Comparison of ENCODE assay signal across 8 mouse cellular contexts in genomic region chr10:127511634-127512306, GRCm38 (mm10). TPM values are rescaled to one million over a fixed set of nuclear protein-coding genes. Genes with fewer than 3 reads are reported as not detected.
DNase-seq lines count a peak whose midpoint lies in the region; ATAC-seq lines count a peak whose summit lies in the region.

No protein-coding gene starts in this region.

- peak overlapping the region; percentile 82 for H3K4me2 ChIP-seq in kidney, embryonic 16.5 days (replicated peaks; ENCODE audit: low read depth, low read length)
- peak overlapping the region; percentile 96 for H3K4me2 ChIP-seq in embryonic facial prominence, embryonic 15.5 days (replicated peaks)
- H3K4me2 ChIP-seq in hindbrain, embryonic 15.5 days: peak overlapping the region; percentile 97
- H3K4me2 ChIP-seq in limb, embryonic 13.5 days (replicated peaks): peak overlapping the region; percentile 84
- H3K4me2 ChIP-seq in neural tube, embryonic 12.5 days (replicated peaks): peak overlapping the region; percentile 76

- peaks cover 79% of the 10 kb centered on the region for H3K4me1 ChIP-seq in kidney, embryonic 16.5 days (ENCODE audit: insufficient read depth, low read length)
- H3K4me1 ChIP-seq in embryonic facial prominence, embryonic 15.5 days: peaks cover 90% of the 10 kb centered on the region
- peaks cover 91% of the 10 kb centered on the region for H3K4me1 ChIP-seq in hindbrain, embryonic 15.5 days (replicated peaks)
- peaks cover 82% of the 10 kb centered on the region for H3K4me1 ChIP-seq in limb, embryonic 13.5 days
- peaks cover 93% of the 10 kb centered on the region for H3K4me1 ChIP-seq in neural tube, embryonic 12.5 days

- WGBS in kidney, embryonic 16.5 days: under 1% methylated on average over 45 of the region's 46 CpGs
- under 1% methylated on average over 44 of the region's 46 CpGs for WGBS in embryonic facial prominence, embryonic 15.5 days
- under 1% methylated on average over 46 of the region's 46 CpGs for WGBS in hindbrain, embryonic 15.5 days
- under 1% methylated on average over 32 of the region's 46 CpGs for WGBS in limb, embryonic 13.5 days
- under 1% methylated on average over 46 of the region's 46 CpGs for WGBS in neural tube, embryonic 12.5 days

- H3K27ac ChIP-seq in kidney, embryonic 16.5 days (ENCODE audit: low read length): no peak overlapping the region
- no peak overlapping the region for H3K27ac ChIP-seq in embryonic facial prominence, embryonic 15.5 days (replicated peaks)
- H3K27ac ChIP-seq in hindbrain, embryonic 15.5 days (replicated peaks): peak overlapping the region; percentile 99
- no peak overlapping the region for H3K27ac ChIP-seq in limb, embryonic 13.5 days
- peak overlapping the region; percentile 89 for H3K27ac ChIP-seq in neural tube, embryonic 12.5 days

- peak overlapping the region; percentile 45; the same call in 1 of the 2 replicates for H3K9ac ChIP-seq in kidney, embryonic 16.5 days (replicated peaks; ENCODE audit: low read length)
- peak overlapping the region; percentile 55 for H3K9ac ChIP-seq in embryonic facial prominence, embryonic 15.5 days
- peak overlapping the region; percentile 65 for H3K9ac ChIP-seq in hindbrain, embryonic 15.5 days
- peak overlapping the region; percentile 58 for H3K9ac ChIP-seq in limb, embryonic 13.5 days
- peak overlapping the region; percentile 61 for H3K9ac ChIP-seq in neural tube, embryonic 12.5 days

- peak overlapping the region; percentile 51 for H3K4me3 ChIP-seq in kidney, embryonic 16.5 days (ENCODE audit: low read length)
- H3K4me3 ChIP-seq in embryonic facial prominence, embryonic 15.5 days (replicated peaks): peak overlapping the region; percentile 51
- peak overlapping the region; percentile 42 for H3K4me3 ChIP-seq in hindbrain, embryonic 15.5 days
- peak overlapping the region; percentile 52 for H3K4me3 ChIP-seq in limb, embryonic 13.5 days
- H3K4me3 ChIP-seq in neural tube, embryonic 12.5 days: peak overlapping the region; percentile 39

- no peaks in the 10 kb centered on the region for H3K9me3 ChIP-seq in kidney, embryonic 16.5 days (ENCODE audit: low read length)
- H3K9me3 ChIP-seq in embryonic facial prominence, embryonic 15.5 days (replicated peaks): no peaks in the 10 kb centered on the region
- H3K9me3 ChIP-seq in hindbrain, embryonic 15.5 days: no peaks in the 10 kb centered on the region
- H3K9me3 ChIP-seq in limb, embryonic 13.5 days: no peaks in the 10 kb centered on the region
- H3K9me3 ChIP-seq in neural tube, embryonic 12.5 days: no peaks in the 10 kb centered on the region

- DNase-seq in kidney, adult 11 months: no peak
- peak; percentile 51 for DNase-seq in adrenal gland, postnatal 14 days
- no peak for DNase-seq in ovary, adult 18-20 months (ENCODE audit: low spot score)

- peaks cover 80% of the 10 kb centered on the region for H3K27me3 ChIP-seq in kidney, embryonic 16.5 days (ENCODE audit: insufficient read depth, low read length)
- peaks cover 83% of the 10 kb centered on the region for H3K27me3 ChIP-seq in embryonic facial prominence, embryonic 15.5 days
- H3K27me3 ChIP-seq in hindbrain, embryonic 15.5 days: 0 out of 2 replicates have a peak, but pooled peaks cover 3% of the 10 kb centered on the region
- H3K27me3 ChIP-seq in limb, embryonic 13.5 days: peaks cover 94% of the 10 kb centered on the region
- peaks cover 60% of the 10 kb centered on the region for H3K27me3 ChIP-seq in neural tube, embryonic 12.5 days (replicated peaks)

- ATAC-seq in kidney, embryonic 16.5 days (ENCODE audit: low FRiP score, low TSS enrichment): no peak
- no peak for ATAC-seq in embryonic facial prominence, embryonic 15.5 days (ENCODE audit: insufficient number of reproducible peaks, low FRiP score, low TSS enrichment, low read depth)
- ATAC-seq in hindbrain, embryonic 15.5 days (ENCODE audit: low FRiP score, low read depth): peak; percentile 23
- no peak for ATAC-seq in limb, embryonic 13.5 days (ENCODE audit: low FRiP score, low read depth)
- peak; percentile 15 for ATAC-seq in neural tube, embryonic 12.5 days (ENCODE audit: low FRiP score, low read depth)

- H3K36me3 ChIP-seq in kidney, embryonic 16.5 days (ENCODE audit: insufficient read depth, low read length): no peaks in the 10 kb centered on the region
- no peaks in the 10 kb centered on the region for H3K36me3 ChIP-seq in embryonic facial prominence, embryonic 15.5 days
- no peaks in the 10 kb centered on the region for H3K36me3 ChIP-seq in hindbrain, embryonic 15.5 days
- no peaks in the 10 kb centered on the region for H3K36me3 ChIP-seq in limb, embryonic 13.5 days
- no peaks in the 10 kb centered on the region for H3K36me3 ChIP-seq in neural tube, embryonic 12.5 days

RNA-seq across cellular contexts. Expression of gene Ndufa4l2, which starts 3.0 kb away (rescaled TPM):
- 74.4 and 77.3 TPM in 2 replicates for polyA plus RNA-seq in kidney, embryonic 16.5 days (2015; fragmentation: Nextera tagmentation; extraction: Ambion mirVana)
- total RNA-seq in adrenal gland, postnatal 14 days (2021): 53.5 and 55.7 TPM in 2 replicates
- polyA plus RNA-seq in embryonic facial prominence, embryonic 15.5 days (2015; fragmentation: Nextera tagmentation; extraction: Ambion mirVana): 272 and 311 TPM in 2 replicates
- 20.7 and 24.4 TPM in 2 replicates for polyA plus RNA-seq in hindbrain, embryonic 15.5 days (2015; fragmentation: Nextera tagmentation; extraction: Ambion mirVana)
- polyA plus RNA-seq in limb, embryonic 13.5 days (2015; fragmentation: Nextera tagmentation; extraction: Ambion mirVana): 8.7 and 10.1 TPM in 2 replicates
- 7.3 and 7.6 TPM in 2 replicates for polyA plus RNA-seq in neural tube, embryonic 12.5 days (2016; fragmentation: Nextera tagmentation; extraction: Ambion mirVana)

RNA-seq across cellular contexts. Expression of gene Stac3, which starts 10.3 kb away (rescaled TPM):
- 0.85 and 1.9 TPM in 2 replicates for polyA plus RNA-seq in kidney, embryonic 16.5 days (2015; fragmentation: Nextera tagmentation; extraction: Ambion mirVana)
- total RNA-seq in adrenal gland, postnatal 14 days (2021): 1.7 and 2.7 TPM in 2 replicates
- 22.7 and 26.0 TPM in 2 replicates for polyA plus RNA-seq in embryonic facial prominence, embryonic 15.5 days (2015; fragmentation: Nextera tagmentation; extraction: Ambion mirVana)
- 2.5 and 2.9 TPM in 2 replicates for polyA plus RNA-seq in hindbrain, embryonic 15.5 days (2015; fragmentation: Nextera tagmentation; extraction: Ambion mirVana)
- 20.8 and 20.9 TPM in 2 replicates for polyA plus RNA-seq in limb, embryonic 13.5 days (2015; fragmentation: Nextera tagmentation; extraction: Ambion mirVana)
- 4.3 and 5.8 TPM in 2 replicates for polyA plus RNA-seq in neural tube, embryonic 12.5 days (2016; fragmentation: Nextera tagmentation; extraction: Ambion mirVana)

RNA-seq across cellular contexts. Expression of gene Shmt2, which starts 10.5 kb away (rescaled TPM):
- 119 and 123 TPM in 2 replicates for polyA plus RNA-seq in kidney, embryonic 16.5 days (2015; fragmentation: Nextera tagmentation; extraction: Ambion mirVana)
- total RNA-seq in adrenal gland, postnatal 14 days (2021): 50.9 and 57.3 TPM in 2 replicates
- polyA plus RNA-seq in embryonic facial prominence, embryonic 15.5 days (2015; fragmentation: Nextera tagmentation; extraction: Ambion mirVana): 106 and 116 TPM in 2 replicates
- polyA plus RNA-seq in hindbrain, embryonic 15.5 days (2015; fragmentation: Nextera tagmentation; extraction: Ambion mirVana): 56.2 and 64.8 TPM in 2 replicates
- 97.4 and 98.1 TPM in 2 replicates for polyA plus RNA-seq in limb, embryonic 13.5 days (2015; fragmentation: Nextera tagmentation; extraction: Ambion mirVana)
- polyA plus RNA-seq in neural tube, embryonic 12.5 days (2016; fragmentation: Nextera tagmentation; extraction: Ambion mirVana): 74.2 and 76.9 TPM in 2 replicates

RNA-seq across cellular contexts. Expression of gene Nxph4, which starts 22.6 kb away (rescaled TPM):
- 1.8 and 2.3 TPM in 2 replicates for polyA plus RNA-seq in kidney, embryonic 16.5 days (2015; fragmentation: Nextera tagmentation; extraction: Ambion mirVana)
- 7.4 and 8.0 TPM in 2 replicates for total RNA-seq in adrenal gland, postnatal 14 days (2021)
- 8.0 and 9.2 TPM in 2 replicates for polyA plus RNA-seq in embryonic facial prominence, embryonic 15.5 days (2015; fragmentation: Nextera tagmentation; extraction: Ambion mirVana)
- polyA plus RNA-seq in hindbrain, embryonic 15.5 days (2015; fragmentation: Nextera tagmentation; extraction: Ambion mirVana): 161 and 194 TPM in 2 replicates
- polyA plus RNA-seq in limb, embryonic 13.5 days (2015; fragmentation: Nextera tagmentation; extraction: Ambion mirVana): 10.7 and 12.5 TPM in 2 replicates
- 112 and 125 TPM in 2 replicates for polyA plus RNA-seq in neural tube, embryonic 12.5 days (2016; fragmentation: Nextera tagmentation; extraction: Ambion mirVana)

Comparison
In these comparisons a context has a peak if more than half of its experiments do, and no peak if none do; other contexts are left out.
1. ATAC-seq: peak in hindbrain, embryonic 15.5 days (single experiment) and neural tube, embryonic 12.5 days (single experiment); none in kidney, embryonic 16.5 days (single experiment), embryonic facial prominence, embryonic 15.5 days (single experiment) and limb, embryonic 13.5 days (single experiment).
2. H3K27ac ChIP-seq: peak in hindbrain, embryonic 15.5 days (single experiment) and neural tube, embryonic 12.5 days (single experiment); none in kidney, embryonic 16.5 days (single experiment), embryonic facial prominence, embryonic 15.5 days (single experiment) and limb, embryonic 13.5 days (single experiment).
3. Peak in every context shown above with its lines, with median percentiles within 50 percentile points of each other: H3K4me2 ChIP-seq, H3K4me3 ChIP-seq and H3K9ac ChIP-seq.